Mouse (Mus musculus) embryo, embryonic 9.5 days (tissue): ENCODE data around the gene Zfp790.
"Not testable (repeated sequence)": the region's sequence is repeated elsewhere in the genome, so short reads cannot be mapped to it uniquely, and the experiment has no call there.

Experiments
- DNase-seq: peaks from one replicate; pipeline ENCODE4 v3.0.0-alpha.2; 2017; ENCODE audit errors: extremely low spot score

The Zfp790 gene

DNA sequence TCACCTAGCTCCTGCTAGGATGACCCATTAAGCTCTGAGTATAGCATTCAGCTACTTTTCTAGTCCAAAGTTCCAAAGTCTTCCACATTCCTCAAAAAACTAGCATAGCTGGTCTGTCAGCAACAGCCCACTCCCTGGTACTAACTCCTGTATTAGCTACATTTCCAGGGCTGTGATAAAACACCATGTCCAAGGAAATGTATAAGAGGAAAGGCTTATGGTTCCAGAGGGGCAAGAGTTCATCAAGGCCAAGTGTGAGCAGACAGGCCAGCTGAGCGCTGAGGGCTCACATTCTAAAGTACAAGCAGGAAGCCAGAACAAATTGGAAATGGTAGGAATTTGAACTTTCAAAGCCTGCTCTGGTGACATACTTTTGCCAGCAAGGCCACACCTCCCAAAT, 26.2 kb downstream of the Zfp790 start:
- DNase-seq = no peak

DNA sequence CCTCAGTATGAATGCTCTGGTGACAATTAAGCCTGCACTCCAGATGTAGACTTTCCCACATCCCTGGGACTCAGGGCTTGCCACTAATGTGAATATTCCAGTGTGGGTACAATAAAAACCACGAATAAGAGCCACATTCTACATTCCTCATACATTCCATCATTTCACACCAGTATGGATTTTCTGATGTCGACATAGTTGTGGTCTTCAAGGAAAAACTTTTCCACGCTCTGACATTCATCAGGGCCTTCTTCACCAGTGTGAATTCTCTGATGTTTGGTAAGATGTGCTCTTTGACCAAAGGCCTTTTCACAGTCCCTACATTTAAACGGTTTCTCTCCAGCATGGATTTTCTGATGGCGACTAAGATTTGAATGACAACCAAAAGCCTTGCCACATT, 28.7 kb downstream of the Zfp790 start:
- no peak for DNase-seq

DNA sequence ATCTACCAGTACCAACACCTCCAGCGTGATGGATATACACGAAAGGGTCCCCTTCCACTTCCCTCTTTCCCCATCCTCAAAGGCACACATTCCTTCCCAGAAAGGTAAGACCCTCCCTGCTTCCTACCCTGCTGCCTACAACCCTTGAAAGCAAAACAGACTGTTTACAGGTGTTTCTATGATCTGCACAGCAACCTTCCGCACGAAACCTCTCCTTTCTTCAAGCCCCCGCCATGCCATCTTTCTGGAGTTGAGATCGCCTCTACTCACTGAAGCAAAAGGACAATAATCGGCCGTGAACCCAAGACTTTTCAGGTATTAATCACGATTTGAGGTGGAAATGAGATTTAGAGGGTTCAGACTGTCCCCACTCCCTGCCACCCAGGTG, 36.9 kb downstream of the Zfp790 start:
- DNase-seq = no peak

DNA sequence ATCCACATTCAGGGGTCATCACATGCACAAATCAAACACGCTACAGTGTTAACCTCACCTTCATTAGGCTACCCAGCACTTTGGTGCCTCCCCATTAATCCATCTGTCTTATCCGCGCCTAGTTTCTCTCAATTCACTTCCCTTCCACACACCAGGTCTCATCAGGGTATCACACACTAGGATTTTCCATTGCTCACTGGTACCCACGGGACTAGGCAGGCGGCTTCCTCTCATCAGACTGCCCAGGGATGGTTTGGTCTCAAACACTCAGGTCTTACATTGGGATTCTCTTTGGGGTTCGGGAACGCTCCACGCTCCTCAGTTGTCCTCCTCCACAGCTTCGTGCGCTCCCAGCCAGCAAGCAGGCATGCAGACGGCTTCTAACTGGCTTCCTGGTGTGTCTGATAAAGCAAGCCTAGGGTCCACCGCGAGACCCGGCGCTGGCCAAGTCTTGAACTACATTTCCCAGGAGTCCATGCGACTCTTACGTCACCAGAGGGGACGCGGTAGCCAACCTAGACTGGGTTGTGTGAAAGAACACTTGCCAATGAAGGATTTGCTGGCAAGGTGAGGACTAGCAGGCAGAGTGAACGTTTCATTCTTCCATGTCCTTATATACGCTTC, 37.4 kb downstream of the Zfp790 start, which contains the start of gene Zfp940:
Gene Zfp940 (minus strand): TSS at position 451 of the 624 bp plus-strand sequence.
- DNase-seq = peak; percentile 91

DNA sequence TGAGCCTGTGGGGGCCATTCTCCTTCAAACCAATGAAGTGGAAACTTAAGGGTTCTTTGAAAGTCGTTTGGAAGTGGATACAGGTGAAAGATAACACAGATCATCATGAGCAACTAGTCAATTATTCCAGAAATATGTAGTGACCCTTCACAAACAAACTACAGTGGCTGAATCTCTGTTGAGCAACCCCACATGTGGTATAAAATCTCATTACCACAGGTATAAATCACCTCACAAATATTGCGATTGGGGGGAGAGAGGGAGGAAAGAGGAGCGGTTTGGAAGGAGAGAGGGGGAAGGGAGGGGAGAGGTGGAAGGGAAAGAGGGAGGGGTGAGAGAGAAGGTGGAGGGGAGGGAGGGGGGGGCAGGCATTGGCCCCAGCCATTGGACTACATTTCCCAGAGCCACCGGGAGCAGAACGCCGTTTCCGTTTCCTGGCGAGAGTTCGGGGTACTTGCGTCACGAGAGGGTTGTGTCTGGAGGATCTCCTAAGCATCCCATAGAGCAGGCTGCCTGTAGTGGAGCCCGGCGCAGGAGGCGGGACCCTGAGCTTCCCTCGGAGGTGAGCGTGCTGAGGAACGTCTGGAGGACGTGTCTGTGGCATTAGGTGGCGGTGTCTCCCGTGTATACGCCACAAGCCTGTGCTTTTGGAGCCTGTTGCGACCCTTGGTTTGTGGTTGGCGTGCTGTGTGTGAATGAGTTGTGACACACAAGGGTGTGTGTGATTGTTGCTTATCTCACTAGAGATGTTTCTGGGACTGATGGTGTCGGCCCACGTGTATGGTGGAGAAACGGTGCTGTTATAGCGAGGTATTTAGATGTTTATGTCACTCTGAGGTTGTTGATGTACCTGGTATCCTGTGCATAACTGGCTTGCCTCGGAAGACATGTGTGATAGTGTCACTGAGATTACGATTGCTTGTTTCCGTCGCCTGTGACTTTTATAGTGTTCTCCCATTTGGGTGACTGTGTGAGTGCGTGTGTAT, 43.9 kb downstream of the Zfp790 start, which contains the start of gene Zfp420:
Gene Zfp420 (plus strand): TSS at position 448 of the 986 bp plus-strand sequence.
- peak; percentile 87 for DNase-seq

DNA sequence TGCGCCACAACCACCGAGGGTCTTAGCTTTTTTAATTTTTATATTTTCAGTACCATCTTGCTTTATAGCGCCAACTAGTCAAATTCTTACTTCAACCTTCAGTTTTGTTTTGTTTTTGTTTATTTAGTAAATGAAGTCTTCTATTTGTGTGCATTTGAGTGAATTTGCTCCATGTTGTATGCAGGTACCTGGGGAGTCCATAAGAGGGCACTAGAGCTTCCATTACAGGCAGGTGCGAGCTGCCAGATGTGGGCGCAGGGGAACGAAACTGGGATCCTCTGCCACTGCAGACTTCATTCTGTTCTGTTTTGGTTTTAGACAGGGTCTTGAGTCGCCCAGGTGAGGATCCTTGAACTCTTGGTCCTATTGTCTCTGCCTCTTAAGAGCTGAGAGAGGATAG, 45.7 kb downstream of the Zfp790 start:
- DNase-seq = no peak

DNA sequence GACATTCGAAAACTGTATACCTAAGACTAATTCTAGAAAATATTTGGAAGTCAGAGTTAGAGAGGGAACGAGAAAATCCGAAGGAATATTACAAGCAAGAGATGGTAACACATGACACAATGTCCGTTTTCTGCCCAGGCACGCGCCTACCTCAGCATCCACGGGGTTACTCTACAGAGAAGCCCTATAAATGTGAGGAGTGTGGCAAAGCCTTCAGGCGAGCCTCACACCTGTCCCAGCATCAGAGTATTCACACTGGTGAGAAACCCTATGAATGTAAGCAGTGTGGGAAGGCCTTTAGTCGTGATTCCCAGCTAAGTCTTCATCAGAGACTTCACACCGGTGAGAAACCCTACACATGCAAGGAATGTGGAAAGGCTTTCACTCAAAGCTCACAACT, 58.3 kb downstream of the Zfp790 start:
- DNase-seq = no peak

DNA sequence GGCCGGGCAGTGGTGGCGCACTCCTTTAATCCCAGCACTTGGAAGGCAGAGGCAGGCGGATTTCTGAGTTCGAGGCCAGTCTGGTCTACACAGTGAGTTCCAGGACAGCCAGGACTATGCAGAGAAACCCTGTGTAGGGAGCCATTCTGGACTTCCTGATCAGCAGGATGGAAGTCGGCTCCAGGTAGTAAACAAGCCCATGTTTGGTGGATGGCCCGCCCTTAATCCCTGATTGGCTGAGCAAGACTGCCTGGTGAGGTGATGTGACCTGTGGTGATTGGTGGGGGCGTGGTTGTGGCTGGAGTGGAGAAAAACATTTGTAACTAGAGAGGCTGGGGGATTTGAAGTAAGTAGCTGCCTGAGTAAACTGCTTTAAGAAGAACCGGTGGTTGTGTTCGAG, 61.6 kb downstream of the Zfp790 start:
- DNase-seq = not testable (repeated sequence)

DNA sequence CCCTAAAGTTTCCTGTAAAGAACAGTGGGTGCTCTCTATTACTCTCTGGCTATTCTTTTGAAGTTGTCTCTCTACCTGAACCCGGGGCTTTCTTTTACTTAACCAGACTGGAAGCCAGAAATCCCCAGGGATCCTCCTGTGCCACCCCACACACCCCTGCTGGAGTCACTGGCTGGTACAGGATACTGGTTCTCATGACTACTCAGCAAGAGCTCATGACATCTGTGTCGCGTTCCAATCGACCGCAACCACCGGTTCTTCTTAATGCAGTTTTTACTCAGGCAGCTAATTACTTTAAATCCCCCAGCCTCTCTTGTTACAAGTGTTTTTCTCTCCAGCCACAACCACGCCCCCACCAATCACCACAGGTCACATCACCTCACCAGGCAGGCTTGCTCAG, 64.1 kb downstream of the Zfp790 start:
- DNase-seq = no peak
